Mouse (Mus musculus): ENCODE measurements around the gene Fam32a. TPM values are rescaled to one million over a fixed set of nuclear protein-coding genes. Genes with fewer than 3 reads are reported as not detected.
A peak's percentile ranks its signal among the peaks of the same experiment; 100 is the strongest.

Fam32a gene
- polyA plus RNA-seq, 1 experiment from 2014 or later, result 53.8 TPM

- H3K9ac ChIP-seq (ENCODE audit: low read length), result no peak overlapping the region
- H3K9me3 ChIP-seq (ENCODE audit: control insufficient read depth, low read length), result no peaks in the 10 kb centered on the region
- WGBS, result 73% methylated on average over 1 of the region's 1 CpGs
- no peaks in the 10 kb centered on the region for H3K36me3 ChIP-seq (ENCODE audit: control insufficient read depth, insufficient read depth, low read length)
- no peak overlapping the region for H3K4me2 ChIP-seq (replicated peaks; ENCODE audit: low read depth)
- no peak for TF ChIP-seq CTCF (IDR thresholded peaks at IDR 0.05; ENCODE audit: low read depth)
- no peak for TF ChIP-seq EP300 (optimal IDR thresholded peaks at IDR 0.05)
- H3K27me3 ChIP-seq (ENCODE audit: control insufficient read depth, insufficient read depth, low read length), result no peaks in the 10 kb centered on the region
- no peak overlapping the region for H3K27ac ChIP-seq (replicated peaks)
- DNase-seq (ENCODE audit: low spot score) (no peak), ATAC-seq (ENCODE audit: low FRiP score, low TSS enrichment) (no peak)
- H3K4me3 ChIP-seq (ENCODE audit: low read depth, low read length), result no peak overlapping the region
- H3K4me1 ChIP-seq (replicated peaks; ENCODE audit: control insufficient read depth, insufficient read depth), result no peaks in the 10 kb centered on the region
Observed at GRCm38 (mm10) chr8:72211846-72212245, 7.7 kb upstream of the Fam32a start.

GRCm38 (mm10) chr8:72212751-72213150, 6.8 kb upstream of the Fam32a start, which contains the start of gene Cib3:
TSS of gene Cib3 (minus strand) at chr8:72212837.
- no peak within 1 kb of the TSS for H3K27ac ChIP-seq (replicated peaks)
- H3K27me3 ChIP-seq (ENCODE audit: control insufficient read depth, insufficient read depth, low read length), result no peaks in the 10 kb centered on the region
- 39% methylated on average over 4 of the region's 4 CpGs for WGBS
- no peak within 1 kb of the TSS for H3K9ac ChIP-seq (ENCODE audit: low read length)
- H3K4me2 ChIP-seq (replicated peaks; ENCODE audit: low read depth), result no peak within 1 kb of the TSS
- no peak within 1 kb of the TSS for H3K4me3 ChIP-seq (ENCODE audit: low read depth, low read length)
- no peak for DNase-seq (ENCODE audit: low spot score)
- no peaks in the 10 kb centered on the region for H3K4me1 ChIP-seq (replicated peaks; ENCODE audit: control insufficient read depth, insufficient read depth)
- H3K9me3 ChIP-seq (ENCODE audit: control insufficient read depth, low read length), result no peaks in the 10 kb centered on the region
- ATAC-seq (ENCODE audit: low FRiP score, low TSS enrichment), result no peak
- no peak for TF ChIP-seq CTCF (IDR thresholded peaks at IDR 0.05; ENCODE audit: low read depth)
- TF ChIP-seq EP300 (optimal IDR thresholded peaks at IDR 0.05), result no peak
- no peaks in the 10 kb centered on the region for H3K36me3 ChIP-seq (ENCODE audit: control insufficient read depth, insufficient read depth, low read length)

DNA sequence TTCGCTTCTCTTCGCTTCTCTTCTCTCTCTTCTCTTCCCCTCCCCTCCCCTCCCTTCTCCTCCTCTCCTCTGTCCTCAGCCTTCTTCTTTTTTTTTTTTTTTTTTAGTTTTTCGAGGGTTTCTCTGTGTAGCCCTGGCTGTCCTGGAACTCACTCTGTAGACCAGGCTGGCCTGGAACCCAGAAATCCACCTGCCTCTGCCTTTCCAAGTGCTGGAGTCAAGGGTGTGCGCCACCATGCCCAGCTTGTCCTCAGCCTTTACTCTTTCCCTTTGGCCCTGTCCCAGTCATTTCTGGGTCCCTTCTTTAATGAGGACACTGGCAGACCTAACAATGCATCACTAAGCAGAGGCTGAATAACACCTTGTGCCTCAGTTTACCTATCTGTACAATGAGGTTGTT, 6.0 kb upstream of the Fam32a start, which contains the start of gene Gm11034:
Gene Gm11034, minus strand, starts transcription at position 101 of the 400 bp plus-strand sequence.
- no peaks in the 10 kb centered on the region for H3K9me3 ChIP-seq (ENCODE audit: control insufficient read depth, low read length)
- TF ChIP-seq CTCF (IDR thresholded peaks at IDR 0.05; ENCODE audit: low read depth) (no peak), EP300 (optimal IDR thresholded peaks at IDR 0.05) (no peak)
- H3K27ac ChIP-seq (replicated peaks), result no peak within 1 kb of the TSS
- ATAC-seq (ENCODE audit: low FRiP score, low TSS enrichment) (no peak), DNase-seq (ENCODE audit: low spot score) (no peak)
- H3K36me3 ChIP-seq (ENCODE audit: control insufficient read depth, insufficient read depth, low read length), result no peaks in the 10 kb centered on the region
- H3K27me3 ChIP-seq (ENCODE audit: control insufficient read depth, insufficient read depth, low read length), result no peaks in the 10 kb centered on the region
- no peak within 1 kb of the TSS for H3K4me2 ChIP-seq (replicated peaks; ENCODE audit: low read depth)
- no peak within 1 kb of the TSS for H3K4me3 ChIP-seq (ENCODE audit: low read depth, low read length)
- no peak within 1 kb of the TSS for H3K9ac ChIP-seq (ENCODE audit: low read length)
- no peaks in the 10 kb centered on the region for H3K4me1 ChIP-seq (replicated peaks; ENCODE audit: control insufficient read depth, insufficient read depth)
- WGBS, result 74% methylated on average over 4 of the region's 4 CpGs

DNA sequence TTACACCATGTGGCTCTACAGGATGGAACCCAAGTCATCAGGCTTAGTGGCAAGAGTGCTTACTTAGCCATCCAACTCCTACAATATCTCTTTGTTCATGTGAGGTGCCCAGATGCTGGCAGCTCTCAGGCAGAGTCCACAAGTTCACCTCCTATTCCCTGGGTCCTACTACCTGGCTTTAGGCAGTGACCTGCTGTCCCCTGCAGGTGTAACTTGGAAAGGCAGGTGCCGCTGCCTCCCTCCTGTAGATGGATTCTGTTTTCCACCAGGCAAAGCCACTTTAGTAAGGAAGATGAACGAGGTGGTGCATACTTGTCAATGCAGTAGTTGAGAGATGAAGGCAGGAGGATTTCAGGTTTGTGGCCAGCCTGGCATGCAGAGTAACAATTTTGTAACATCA, 4.5 kb upstream of the Fam32a start:
- no peak overlapping the region for H3K4me2 ChIP-seq (replicated peaks; ENCODE audit: low read depth)
- H3K4me3 ChIP-seq (ENCODE audit: low read depth, low read length), result no peak overlapping the region
- DNase-seq (ENCODE audit: low spot score) (peak; percentile 71), ATAC-seq (ENCODE audit: low FRiP score, low TSS enrichment) (peak; percentile 35; the same call in 1 of the 2 replicates)
- H3K9me3 ChIP-seq (ENCODE audit: control insufficient read depth, low read length), result no peaks in the 10 kb centered on the region
- H3K27ac ChIP-seq (replicated peaks), result no peak overlapping the region
- no peak for TF ChIP-seq EP300 (optimal IDR thresholded peaks at IDR 0.05)
- TF ChIP-seq CTCF (IDR thresholded peaks at IDR 0.05; ENCODE audit: low read depth), result peak; percentile 79
- no peaks in the 10 kb centered on the region for H3K4me1 ChIP-seq (replicated peaks; ENCODE audit: control insufficient read depth, insufficient read depth)
- no peaks in the 10 kb centered on the region for H3K27me3 ChIP-seq (ENCODE audit: control insufficient read depth, insufficient read depth, low read length)
- no peaks in the 10 kb centered on the region for H3K36me3 ChIP-seq (ENCODE audit: control insufficient read depth, insufficient read depth, low read length)
- WGBS, result 43% methylated on average over 2 of the region's 2 CpGs
- H3K9ac ChIP-seq (ENCODE audit: low read length), result no peak overlapping the region

GRCm38 (mm10) chr8:72215871-72216270, 3.7 kb upstream of the Fam32a start:
- H3K36me3 ChIP-seq (ENCODE audit: control insufficient read depth, insufficient read depth, low read length), result no peaks in the 10 kb centered on the region
- no peak overlapping the region for H3K9ac ChIP-seq (ENCODE audit: low read length)
- no peak overlapping the region for H3K4me2 ChIP-seq (replicated peaks; ENCODE audit: low read depth)
- H3K4me3 ChIP-seq (ENCODE audit: low read depth, low read length), result no peak overlapping the region
- TF ChIP-seq CTCF (IDR thresholded peaks at IDR 0.05; ENCODE audit: low read depth) (no peak), EP300 (optimal IDR thresholded peaks at IDR 0.05) (no peak)
- no peaks in the 10 kb centered on the region for H3K27me3 ChIP-seq (ENCODE audit: control insufficient read depth, insufficient read depth, low read length)
- DNase-seq (ENCODE audit: low spot score), result no peak
- 50% methylated on average over 1 of the region's 1 CpGs for WGBS
- no peak for ATAC-seq (ENCODE audit: low FRiP score, low TSS enrichment)
- H3K4me1 ChIP-seq (replicated peaks; ENCODE audit: control insufficient read depth, insufficient read depth), result no peaks in the 10 kb centered on the region; the same call in 1 of the 2 replicates
- H3K27ac ChIP-seq (replicated peaks), result no peak overlapping the region
- no peaks in the 10 kb centered on the region for H3K9me3 ChIP-seq (ENCODE audit: control insufficient read depth, low read length)

DNA sequence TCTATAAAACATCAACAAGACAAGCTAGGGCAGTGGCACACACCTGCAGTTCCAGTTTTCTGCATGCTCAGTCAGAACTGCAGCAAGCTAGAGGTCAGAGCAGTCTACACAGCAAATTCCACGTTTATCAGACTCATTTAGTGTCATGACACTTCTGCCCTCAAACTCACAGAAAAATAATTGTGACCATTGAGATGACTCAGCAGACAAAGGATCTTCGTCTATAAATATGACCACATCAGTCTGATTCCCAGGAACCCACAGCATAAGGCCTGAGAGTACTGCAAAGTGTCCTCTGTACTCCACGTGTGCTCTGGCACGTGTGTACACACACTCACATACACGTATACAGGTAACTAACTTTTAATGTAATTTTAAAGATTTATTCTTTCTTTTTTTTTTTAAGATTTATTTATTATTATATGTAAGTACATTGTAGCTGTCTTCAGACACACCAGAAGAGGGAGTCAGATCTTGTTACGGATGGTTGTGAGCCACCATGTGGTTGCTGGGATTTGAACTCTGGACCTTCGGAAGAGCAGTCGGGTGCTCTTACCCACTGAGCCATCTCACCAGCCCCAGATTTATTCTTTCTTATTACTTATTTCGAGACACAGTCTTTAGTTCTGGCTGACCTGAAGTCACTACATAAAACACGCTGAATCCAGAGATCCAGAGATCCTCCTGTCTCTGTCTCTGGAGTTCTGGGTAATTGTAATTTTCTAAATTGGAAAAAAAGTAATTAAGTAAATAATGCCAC, 569 bp upstream of the Fam32a start:
- 71% methylated on average over 9 of the region's 10 CpGs for WGBS
- H3K36me3 ChIP-seq (ENCODE audit: control insufficient read depth, insufficient read depth, low read length), result peaks cover 13% of the 10 kb centered on the region
- H3K27me3 ChIP-seq (ENCODE audit: control insufficient read depth, insufficient read depth, low read length), result no peaks in the 10 kb centered on the region
- H3K27ac ChIP-seq (replicated peaks), result no peak overlapping the region
- no peaks in the 10 kb centered on the region; the same call in 1 of the 2 replicates for H3K4me1 ChIP-seq (replicated peaks; ENCODE audit: control insufficient read depth, insufficient read depth)
- H3K9me3 ChIP-seq (ENCODE audit: control insufficient read depth, low read length), result no peaks in the 10 kb centered on the region
- peak overlapping the region; percentile 25; the same call in 1 of the 2 replicates for H3K4me2 ChIP-seq (replicated peaks; ENCODE audit: low read depth)
- DNase-seq (ENCODE audit: low spot score) (no peak), ATAC-seq (ENCODE audit: low FRiP score, low TSS enrichment) (no peak)
- H3K9ac ChIP-seq (ENCODE audit: low read length), result no peak overlapping the region
- TF ChIP-seq CTCF (IDR thresholded peaks at IDR 0.05; ENCODE audit: low read depth), result no peak
- no peak for TF ChIP-seq EP300 (optimal IDR thresholded peaks at IDR 0.05)
- H3K4me3 ChIP-seq (ENCODE audit: low read depth, low read length), result peak overlapping the region; percentile 72

Data from stomach, postnatal 0 days (tissue).